Mouse (Mus musculus): ENCODE data around the gene Sox9. TPM values are rescaled to one million over a fixed set of nuclear protein-coding genes. Genes with fewer than 3 reads are reported as not detected.

Sox9 gene
- total RNA-seq (2012; rRNA removed) (not detected in 2 replicates), polyA plus RNA-seq (2012; ENCODE audit: insufficient read depth in 1 of 2, insufficient read length in 2 of 2, low read depth in 1 of 2, low replicate concordance in 2 of 2, missing spikeins in 1 of 2) (not detected)

DNA sequence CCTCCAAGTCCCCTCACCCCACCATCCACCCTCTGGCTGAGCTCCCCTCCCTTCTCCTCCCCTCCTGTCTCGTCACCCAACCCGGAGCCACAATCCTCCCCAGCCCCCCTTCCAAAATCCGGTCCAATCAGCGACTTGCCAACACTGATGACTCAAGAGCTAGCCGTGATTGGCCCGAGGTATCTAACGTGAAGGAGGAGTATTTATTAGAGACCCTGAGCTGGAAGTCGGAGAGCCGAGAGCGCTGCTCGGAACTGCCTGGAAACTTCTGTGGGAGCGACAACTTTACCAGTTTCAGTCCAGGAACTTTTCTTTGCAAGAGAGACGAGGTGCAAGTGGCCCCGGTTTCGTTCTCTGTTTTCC lies at the start of gene Sox9:
Gene Sox9, plus strand, starts transcription at position 231 of the 363 bp plus-strand sequence.
- Histone ChIP-seq H3K36me3 (ENCODE audit: control insufficient read depth in 1 of 2, insufficient read depth in 2 of 2, low read length in 2 of 2) (no peaks in the 10 kb centered on the region), H3K79me2 (ENCODE audit: control insufficient read depth, insufficient read depth, low read length, poor library complexity) (no peaks in the 10 kb centered on the region), H3K4me3 (ENCODE audit: control insufficient read depth in 1 of 2, insufficient read depth in 1 of 2, low read depth in 2 of 2, low read length in 2 of 2) (no peak within 1 kb of the TSS), H3K27me3 (ENCODE audit: control insufficient read depth in 1 of 2, insufficient read depth in 2 of 2, low read length in 2 of 2) (no peaks in the 10 kb centered on the region), H3K9ac (ENCODE audit: control insufficient read depth, low read depth, low read length, poor library complexity, severe bottlenecking) (no peak within 1 kb of the TSS), H3K4me1 (ENCODE audit: control insufficient read depth in 1 of 2, insufficient read depth in 2 of 2, low read length in 2 of 2) (no peaks in the 10 kb centered on the region), H3K9me3 (replicated peaks; ENCODE audit: insufficient read depth, low read length) (no peaks in the 10 kb centered on the region), H3K27ac (ENCODE audit: control insufficient read depth, low read depth, low read length) (no peak within 1 kb of the TSS)
- DNase-seq (ENCODE audit: low read depth, low spot score) = no peak
- no peak for TF ChIP-seq E2F4 (IDR thresholded peaks at IDR 0.05; ENCODE audit: borderline replicate concordance, low read depth, low read length)
- no peak for TF ChIP-seq CTCF (IDR thresholded peaks at IDR 0.05 in 2 of 3, conservative IDR thresholded peaks at IDR 0.05 in 1 of 3; ENCODE audit: control insufficient read depth in 1 of 3, insufficient read depth in 1 of 3, low read depth in 2 of 3, low read length in 3 of 3, poor library complexity in 1 of 3, severe bottlenecking in 1 of 3)
- no peak for TF ChIP-seq SMC3 (IDR thresholded peaks at IDR 0.05; ENCODE audit: low read depth, low read length)
- no peak for TF ChIP-seq HCFC1 (IDR thresholded peaks at IDR 0.05; ENCODE audit: low read depth, low read length)
- TF ChIP-seq UBTF (IDR thresholded peaks at IDR 0.05; ENCODE audit: borderline replicate concordance, insufficient read depth, low read depth, low read length) = no peak
- no peak for TF ChIP-seq CHD1 (IDR thresholded peaks at IDR 0.05; ENCODE audit: low read depth, low read length)
- TF ChIP-seq ELF1 (IDR thresholded peaks at IDR 0.05; ENCODE audit: low read depth, low read length) = no peak
- TF ChIP-seq TCF12 (IDR thresholded peaks at IDR 0.05; ENCODE audit: low read depth, low read length) = no peak
- TF ChIP-seq MAFK (IDR thresholded peaks at IDR 0.05; ENCODE audit: borderline replicate concordance, low read depth, low read length) = no peak
- no peak for TF ChIP-seq RCOR1 (IDR thresholded peaks at IDR 0.05; ENCODE audit: low read depth, low read length)

DNA sequence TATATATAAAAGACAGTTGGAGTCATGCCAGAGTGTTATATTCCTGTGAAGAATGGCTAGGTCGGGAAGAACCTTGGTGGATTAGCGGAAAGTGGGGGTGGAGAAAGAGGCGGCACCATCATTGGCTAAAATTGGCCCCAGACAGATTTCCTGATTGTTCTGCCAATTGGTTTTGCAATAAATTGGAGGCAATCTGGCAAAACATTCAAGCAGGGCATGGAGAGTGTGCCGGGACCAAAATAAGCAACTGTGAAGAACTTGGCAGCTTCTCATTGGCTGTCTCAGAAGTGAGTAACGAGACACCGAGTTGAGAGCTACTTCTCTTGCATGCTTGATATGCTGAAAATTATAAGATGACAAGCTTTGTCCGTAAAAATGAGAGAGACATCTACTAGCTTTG lies 49.6 kb upstream of the Sox9 start:
- Histone ChIP-seq H3K9ac (ENCODE audit: control insufficient read depth, low read depth, low read length, poor library complexity, severe bottlenecking) (no peak overlapping the region), H3K79me2 (ENCODE audit: control insufficient read depth, insufficient read depth, low read length, poor library complexity) (no peaks in the 10 kb centered on the region), H3K4me1 (ENCODE audit: control insufficient read depth in 1 of 2, insufficient read depth in 2 of 2, low read length in 2 of 2) (no peaks in the 10 kb centered on the region), H3K4me3 (ENCODE audit: control insufficient read depth in 1 of 2, insufficient read depth in 1 of 2, low read depth in 2 of 2, low read length in 2 of 2) (no peak overlapping the region), H3K36me3 (ENCODE audit: control insufficient read depth in 1 of 2, insufficient read depth in 2 of 2, low read length in 2 of 2) (no peaks in the 10 kb centered on the region), H3K27ac (ENCODE audit: control insufficient read depth, low read depth, low read length) (no peak overlapping the region), H3K9me3 (replicated peaks; ENCODE audit: insufficient read depth, low read length) (no peaks in the 10 kb centered on the region), H3K27me3 (ENCODE audit: control insufficient read depth in 1 of 2, insufficient read depth in 2 of 2, low read length in 2 of 2) (no peaks in the 10 kb centered on the region)
- TF ChIP-seq MEF2A (IDR thresholded peaks at IDR 0.05; ENCODE audit: extremely low read depth, insufficient replicate concordance, low read depth, low read length, poor library complexity, severe bottlenecking) (no peak), EP300 (IDR thresholded peaks at IDR 0.05; ENCODE audit: low read depth in 1 of 2, low read length in 2 of 2) (no peak), SIN3A (IDR thresholded peaks at IDR 0.05; ENCODE audit: low read length) (no peak), GATA1 (IDR thresholded peaks at IDR 0.05; ENCODE audit: low read depth, low read length) (no peak), MAZ (IDR thresholded peaks at IDR 0.05; ENCODE audit: low read depth, low read length) (no peak), TAL1 (IDR thresholded peaks at IDR 0.05; ENCODE audit: low read length) (no peak), POLR2A (IDR thresholded peaks at IDR 0.05; ENCODE audit: control insufficient read depth in 1 of 2, insufficient read depth in 1 of 2, low read depth in 1 of 2, low read length in 2 of 2, poor library complexity in 1 of 2) (no peak), MAX (IDR thresholded peaks at IDR 0.05; ENCODE audit: low read length) (no peak), KAT2A (conservative IDR thresholded peaks at IDR 0.05; ENCODE audit: low read depth, low read length) (no peak), SMC3 (IDR thresholded peaks at IDR 0.05; ENCODE audit: low read depth, low read length) (no peak), MAFK (IDR thresholded peaks at IDR 0.05; ENCODE audit: borderline replicate concordance, low read depth, low read length) (no peak), MYC (IDR thresholded peaks at IDR 0.05; ENCODE audit: low read depth, low read length) (no peak)
- DNase-seq (ENCODE audit: low read depth, low spot score) = no peak
